Mouse (Mus musculus) midbrain, embryonic 16.5 days (tissue): ENCODE measurements around the gene Pramef17. TPM values are rescaled to one million over a fixed set of nuclear protein-coding genes. Genes with fewer than 3 reads are reported as not detected.

ENCODE experiments used
- polyA plus RNA-seq: library from polyadenylated mRNA; unstranded; fragments of >200 nt; fragmentation: Nextera tagmentation; extraction: Ambion mirVana; gene quantifications from 2 replicates; pipeline ENCODE4 v1.2.1, GENCODE M21; 2015

Gene Pramef17
- polyA plus RNA-seq, 1 experiment from 2014 or later, result not detected

Other genes with a start within 250 kb of the Pramef17 start
- not detected in 2 replicates for gene Gm13023, start 205.0 kb downstream of the Pramef17 start, polyA plus RNA-seq
- gene Gm13084, start 178.3 kb downstream of the Pramef17 start, polyA plus RNA-seq, result not detected in 2 replicates
- gene Gm13103, start 147.9 kb downstream of the Pramef17 start, polyA plus RNA-seq, result not detected in 2 replicates
- not detected in 2 replicates for gene Pramef6, start 94.0 kb downstream of the Pramef17 start, polyA plus RNA-seq
- gene Pramef25, start 43.4 kb downstream of the Pramef17 start, polyA plus RNA-seq, result not detected in 2 replicates
- not detected in 2 replicates for gene Gm13101, start 27.4 kb downstream of the Pramef17 start, polyA plus RNA-seq
- not detected in 2 replicates for gene Pramel4, start 64.8 kb upstream of the Pramef17 start, polyA plus RNA-seq
- gene Gm13102, start 112.1 kb upstream of the Pramef17 start, polyA plus RNA-seq, result not detected in 2 replicates
- gene Oog3, start 168.3 kb upstream of the Pramef17 start, polyA plus RNA-seq, result not detected in 2 replicates
- not detected in 2 replicates for gene Oog2, start 196.3 kb upstream of the Pramef17 start, polyA plus RNA-seq
- gene C87977, start 218.9 kb upstream of the Pramef17 start, polyA plus RNA-seq, result not detected in 2 replicates